Mouse (Mus musculus) left cerebral cortex, postnatal 14 days (tissue): ENCODE measurements around the gene Cd1d1. TPM values are rescaled to one million over a fixed set of nuclear protein-coding genes. Genes with fewer than 3 reads are reported as not detected.
"Not testable (repeated sequence)": the region's sequence is repeated elsewhere in the genome, so short reads cannot be mapped to it uniquely, and the experiment has no call there.

Experiments used
- DNase-seq, 2 experiments: peaks; one replicate each; pipeline ENCODE4 v3.0.0; 2021 to 2022; ENCODE audit warnings: low spot score in 2 of 2, mixed read lengths in 1 of 2
- intact Hi-C: fragments of 180-260 bp; cut with DNase I; formaldehyde crosslinking; loops from one replicate; pipeline ENCODE4 v1.15.1; 2025
- long read RNA-seq, 2 experiments: library from polyadenylated mRNA; stranded (forward); transcript quantifications; one replicate each; pipeline ENCODE4 v2.0.0; 2021
- total RNA-seq, 2 experiments: library from RNA; stranded (reverse); gene quantifications; 2 replicates each; pipeline ENCODE4 v1.2.3; 2021

Cd1d1 gene
- 1 to 10 TPM in 1 of 2 experiments, under 1 TPM in 1; 0.90 to 1.4 TPM for total RNA-seq
- long read RNA-seq, experiment 1, partial matches to known transcripts = 0 of 2 reads
- long read RNA-seq, experiment 1, other reads (novel, unspliced or antisense) = 1 of 2 reads
- long read RNA-seq, experiment 2, partial matches to known transcripts = 0 of 3 reads
- long read RNA-seq, experiment 2, other reads (novel, unspliced or antisense) = 2 of 3 reads

GRCm38 (mm10) chr3:86999415-86999740 lies at the start of gene Cd1d1:
Gene Cd1d1 (minus strand): TSS chr3:86999441.
- no peak for DNase-seq
- intact Hi-C loops = no loop called here

- no peak for DNase-seq
- intact Hi-C loops = no loop called here
Observed at GRCm38 (mm10) chr3:87047801-87048200, 48.6 kb upstream of the Cd1d1 start.

GRCm38 (mm10) chr3:87041733-87042132 lies 42.5 kb upstream of the Cd1d1 start:
- no peak for DNase-seq
- intact Hi-C loops = no loop called here

- intact Hi-C loops = no loop called here
Observed at GRCm38 (mm10) chr3:87038500-87038899, 39.3 kb upstream of the Cd1d1 start.

GRCm38 (mm10) chr3:87034061-87034460 lies 34.8 kb upstream of the Cd1d1 start:
- intact Hi-C loops = loop anchor here (5.0 kb wide), 3 partner anchors 58 to 468 kb away; no protein-coding TSS in a partner anchor
- no peak for DNase-seq

More at GRCm38 (mm10) chr3:87038500-87038899, 39.3 kb upstream of the Cd1d1 start:
- no peak for DNase-seq

- peak; percentile 82 to 86 for DNase-seq
- intact Hi-C loops = loop anchor here (5.0 kb wide), 3 partner anchors 59 to 469 kb away; no protein-coding TSS in a partner anchor
Observed at GRCm38 (mm10) chr3:87033357-87033756, 34.1 kb upstream of the Cd1d1 start.

- intact Hi-C loops = loop anchor here (2.0 to 5.0 kb wide), 4 partner anchors 61 to 532 kb away; no protein-coding TSS in a partner anchor
- DNase-seq = peak; percentile 74 to 80
Observed at GRCm38 (mm10) chr3:87030855-87031254, 31.6 kb upstream of the Cd1d1 start.

GRCm38 (mm10) chr3:87017707-87018106 lies 18.5 kb upstream of the Cd1d1 start:
- DNase-seq = no peak
- intact Hi-C loops = no loop called here

GRCm38 (mm10) chr3:87017001-87017400 lies 17.8 kb upstream of the Cd1d1 start:
- DNase-seq = no peak
- intact Hi-C loops = no loop called here

GRCm38 (mm10) chr3:87015931-87016330 lies 16.7 kb upstream of the Cd1d1 start:
- intact Hi-C loops = no loop called here
- no peak for DNase-seq

GRCm38 (mm10) chr3:87012406-87012805 lies 13.2 kb upstream of the Cd1d1 start:
- DNase-seq, intact Hi-C loops: not testable (repeated sequence)

GRCm38 (mm10) chr3:87008281-87008680 lies 9.0 kb upstream of the Cd1d1 start:
- intact Hi-C loops, DNase-seq: not testable (repeated sequence)

- intact Hi-C loops = no loop called here
- no peak for DNase-seq
Observed at GRCm38 (mm10) chr3:87000676-87001075, 1.4 kb upstream of the Cd1d1 start.

- intact Hi-C loops = no loop called here
- no peak for DNase-seq
Observed at GRCm38 (mm10) chr3:87000051-87000450, 810 bp upstream of the Cd1d1 start.

GRCm38 (mm10) chr3:86998433-86999414 lies 517 bp downstream of the Cd1d1 start:
- intact Hi-C loops = not testable (repeated sequence)

GRCm38 (mm10) chr3:86996111-86996510 lies 3.1 kb downstream of the Cd1d1 start:
- intact Hi-C loops = no loop called here
- DNase-seq = no peak

More at GRCm38 (mm10) chr3:86998433-86999414, 517 bp downstream of the Cd1d1 start:
- peak; percentile 54 to 56 for DNase-seq

- no peak for DNase-seq
- intact Hi-C loops = no loop called here
Observed at GRCm38 (mm10) chr3:86995381-86995780, 3.9 kb downstream of the Cd1d1 start.

GRCm38 (mm10) chr3:86986969-86987368 lies 12.3 kb downstream of the Cd1d1 start:
- intact Hi-C loops, DNase-seq: not testable (repeated sequence)

GRCm38 (mm10) chr3:86986490-86986889 lies 12.8 kb downstream of the Cd1d1 start:
- DNase-seq = no peak
- intact Hi-C loops = no loop called here

- intact Hi-C loops = no loop called here
Observed at GRCm38 (mm10) chr3:86983382-86983781, 15.9 kb downstream of the Cd1d1 start.

More at GRCm38 (mm10) chr3:86983382-86983781, 15.9 kb downstream of the Cd1d1 start:
- DNase-seq = no peak
